Mouse (Mus musculus): ENCODE data around the gene Sel1l3. TPM values are rescaled to one million over a fixed set of nuclear protein-coding genes. Genes with fewer than 3 reads are reported as not detected.

Sel1l3 gene
- polyA plus RNA-seq, 1 experiment, result 35.1 TPM

DNA sequence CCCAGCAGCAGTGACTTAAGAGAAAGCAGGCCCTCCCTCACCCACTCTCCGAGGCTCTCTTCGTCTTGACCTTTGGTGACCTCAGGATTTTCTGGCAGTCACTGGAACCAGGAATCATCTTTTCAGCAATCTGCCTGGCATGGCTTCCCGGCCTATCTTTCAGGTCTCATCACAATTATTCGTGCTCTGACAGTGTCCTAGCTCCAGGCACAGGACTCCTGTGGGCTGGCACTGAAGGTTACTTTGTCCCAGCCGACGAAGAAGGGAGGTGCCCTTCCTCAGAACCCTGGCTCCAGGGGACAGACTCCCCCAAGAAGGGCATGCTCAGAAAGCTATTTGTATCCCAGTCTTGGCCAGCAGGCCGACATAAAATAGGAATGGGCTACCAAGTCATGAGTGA lies 4.0 kb downstream of the Sel1l3 start:
- Histone ChIP-seq H3K36me3 (ENCODE audit: control insufficient read depth, insufficient read depth, low read length) (no peaks in the 10 kb centered on the region; the same call in 1 of the 2 replicates), H3K27ac (ENCODE audit: insufficient read depth, low read depth, low read length) (no peak overlapping the region), H3K4me3 (ENCODE audit: low read depth, low read length) (no peak overlapping the region), H3K27me3 (ENCODE audit: control insufficient read depth, insufficient read depth, low read length) (0 out of 2 replicates have a peak, but pooled peaks cover 6% of the 10 kb centered on the region), H3K4me1 (ENCODE audit: control insufficient read depth, insufficient read depth, insufficient read length, low read length) (peaks cover 8% of the 10 kb centered on the region; the same call in 1 of the 2 replicates)
- WGBS, result 79% methylated on average over 7 of the region's 7 CpGs
- TF ChIP-seq POLR2A (IDR thresholded peaks at IDR 0.05; ENCODE audit: low read depth, low read length) (no peak), CTCF (IDR thresholded peaks at IDR 0.05; ENCODE audit: extremely low read depth, insufficient read length, insufficient replicate concordance, low read depth, low read length) (no peak)

DNA sequence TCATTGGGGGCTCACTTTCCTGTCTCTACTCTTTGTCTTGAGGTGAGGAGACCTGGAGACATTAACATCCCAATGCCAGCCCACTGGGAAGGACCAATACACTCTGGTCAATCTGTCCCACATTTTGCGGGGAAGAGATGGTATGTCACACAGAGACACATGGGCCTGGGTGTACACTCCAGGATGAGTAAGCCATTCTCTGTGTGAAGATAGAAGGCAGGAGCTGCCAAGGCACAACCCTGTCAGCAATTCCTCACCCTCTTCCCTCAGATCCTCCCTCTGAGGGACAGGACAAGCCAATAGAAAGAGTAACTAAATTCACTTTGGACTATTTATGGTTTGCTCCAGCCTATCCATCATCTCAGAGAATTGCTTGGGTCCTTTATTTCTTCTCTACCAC lies 5.0 kb downstream of the Sel1l3 start:
- 91% methylated on average over 1 of the region's 1 CpGs for WGBS
- Histone ChIP-seq H3K36me3 (ENCODE audit: control insufficient read depth, insufficient read depth, low read length) (no peaks in the 10 kb centered on the region; the same call in 1 of the 2 replicates), H3K4me3 (ENCODE audit: low read depth, low read length) (no peak overlapping the region), H3K27me3 (ENCODE audit: control insufficient read depth, insufficient read depth, low read length) (0 out of 2 replicates have a peak, but pooled peaks cover 6% of the 10 kb centered on the region), H3K4me1 (ENCODE audit: control insufficient read depth, insufficient read depth, insufficient read length, low read length) (peaks cover 8% of the 10 kb centered on the region; the same call in 1 of the 2 replicates), H3K27ac (ENCODE audit: insufficient read depth, low read depth, low read length) (no peak overlapping the region)
- TF ChIP-seq POLR2A (IDR thresholded peaks at IDR 0.05; ENCODE audit: low read depth, low read length) (no peak), CTCF (IDR thresholded peaks at IDR 0.05; ENCODE audit: extremely low read depth, insufficient read length, insufficient replicate concordance, low read depth, low read length) (no peak)

DNA sequence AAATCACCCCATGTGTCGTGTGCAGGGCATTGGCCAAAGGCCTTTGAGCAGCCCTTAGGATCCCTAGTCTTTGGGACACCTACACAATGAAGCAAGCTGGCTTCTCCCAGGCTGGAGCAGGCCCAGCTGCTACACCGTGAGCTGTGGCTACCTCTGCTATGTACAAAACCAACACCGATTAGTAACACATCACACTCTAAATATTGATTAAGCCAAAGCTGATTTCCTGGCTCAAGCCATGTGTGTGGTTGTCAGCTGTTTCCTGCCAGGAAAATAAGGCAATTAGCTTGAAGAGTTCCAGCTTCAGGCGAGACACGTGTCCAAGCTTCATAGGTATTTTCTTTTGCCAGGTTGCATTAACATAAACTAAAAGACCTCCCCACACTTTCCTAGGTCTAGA lies 7.2 kb downstream of the Sel1l3 start:
- H3K27me3 ChIP-seq (ENCODE audit: control insufficient read depth, insufficient read depth, low read length), result no peaks in the 10 kb centered on the region
- no peak overlapping the region for H3K4me3 ChIP-seq (ENCODE audit: low read depth, low read length)
- no peaks in the 10 kb centered on the region; the same call in 1 of the 2 replicates for H3K36me3 ChIP-seq (ENCODE audit: control insufficient read depth, insufficient read depth, low read length)
- peaks cover 14% of the 10 kb centered on the region; the same call in 1 of the 2 replicates for H3K4me1 ChIP-seq (ENCODE audit: control insufficient read depth, insufficient read depth, insufficient read length, low read length)
- 79% methylated on average over 5 of the region's 5 CpGs for WGBS
- TF ChIP-seq CTCF (IDR thresholded peaks at IDR 0.05; ENCODE audit: extremely low read depth, insufficient read length, insufficient replicate concordance, low read depth, low read length) (no peak), POLR2A (IDR thresholded peaks at IDR 0.05; ENCODE audit: low read depth, low read length) (no peak)
- no peak overlapping the region for H3K27ac ChIP-seq (ENCODE audit: insufficient read depth, low read depth, low read length)

DNA sequence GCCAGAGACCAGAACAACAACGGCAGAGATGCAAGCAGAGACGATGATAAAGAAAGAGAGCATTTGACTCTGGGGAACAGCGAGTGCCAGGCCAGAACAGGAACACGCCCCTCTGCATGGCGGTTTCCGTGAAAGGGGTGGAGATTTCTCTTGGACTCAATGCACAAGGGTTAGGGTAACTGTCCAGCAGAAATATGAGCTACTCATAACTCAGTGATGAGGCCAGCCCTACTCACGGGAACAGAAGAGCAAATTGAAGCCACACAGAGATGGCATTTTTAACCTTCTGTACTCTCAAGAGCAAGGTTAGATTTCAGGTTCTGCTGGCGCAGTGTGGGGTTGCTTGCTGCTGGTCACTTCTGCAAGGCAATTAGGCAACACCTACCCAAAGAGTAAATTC lies 11.0 kb downstream of the Sel1l3 start:
- Histone ChIP-seq H3K27me3 (ENCODE audit: control insufficient read depth, insufficient read depth, low read length) (no peaks in the 10 kb centered on the region), H3K4me1 (ENCODE audit: control insufficient read depth, insufficient read depth, insufficient read length, low read length) (peaks cover 23% of the 10 kb centered on the region; the same call in 1 of the 2 replicates), H3K4me3 (ENCODE audit: low read depth, low read length) (no peak overlapping the region), H3K36me3 (ENCODE audit: control insufficient read depth, insufficient read depth, low read length) (peaks cover 16% of the 10 kb centered on the region), H3K27ac (ENCODE audit: insufficient read depth, low read depth, low read length) (no peak overlapping the region)
- no peak for TF ChIP-seq POLR2A (IDR thresholded peaks at IDR 0.05; ENCODE audit: low read depth, low read length)
- no peak for TF ChIP-seq CTCF (IDR thresholded peaks at IDR 0.05; ENCODE audit: extremely low read depth, insufficient read length, insufficient replicate concordance, low read depth, low read length)
- 34% methylated on average over 8 of the region's 8 CpGs for WGBS

DNA sequence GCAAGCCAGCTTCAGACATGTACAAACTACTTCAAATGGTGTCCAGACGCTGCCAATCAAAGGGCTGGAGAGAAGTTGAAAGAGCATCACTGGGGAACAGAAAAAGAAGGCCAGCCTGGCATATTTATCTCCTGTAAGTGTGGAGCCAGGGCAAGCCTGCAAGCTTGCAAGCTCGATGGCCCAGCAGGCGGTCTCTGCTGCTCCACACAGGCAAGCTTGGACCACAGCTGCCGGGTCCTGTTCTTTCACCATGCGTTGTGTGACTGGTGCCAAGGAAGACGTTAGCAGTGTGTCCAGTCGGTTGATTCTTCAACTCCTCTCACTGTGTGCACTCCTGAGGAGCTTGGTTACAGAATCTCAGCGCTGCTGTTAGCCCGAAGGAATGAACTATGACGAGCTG lies 12.9 kb downstream of the Sel1l3 start:
- Histone ChIP-seq H3K36me3 (ENCODE audit: control insufficient read depth, insufficient read depth, low read length) (peaks cover 19% of the 10 kb centered on the region), H3K27me3 (ENCODE audit: control insufficient read depth, insufficient read depth, low read length) (no peaks in the 10 kb centered on the region), H3K4me1 (ENCODE audit: control insufficient read depth, insufficient read depth, insufficient read length, low read length) (peaks cover 35% of the 10 kb centered on the region; the same call in 1 of the 2 replicates), H3K4me3 (ENCODE audit: low read depth, low read length) (no peak overlapping the region), H3K27ac (ENCODE audit: insufficient read depth, low read depth, low read length) (no peak overlapping the region)
- WGBS, result 90% methylated on average over 10 of the region's 10 CpGs
- TF ChIP-seq POLR2A (IDR thresholded peaks at IDR 0.05; ENCODE audit: low read depth, low read length) (no peak), CTCF (IDR thresholded peaks at IDR 0.05; ENCODE audit: extremely low read depth, insufficient read length, insufficient replicate concordance, low read depth, low read length) (no peak)

DNA sequence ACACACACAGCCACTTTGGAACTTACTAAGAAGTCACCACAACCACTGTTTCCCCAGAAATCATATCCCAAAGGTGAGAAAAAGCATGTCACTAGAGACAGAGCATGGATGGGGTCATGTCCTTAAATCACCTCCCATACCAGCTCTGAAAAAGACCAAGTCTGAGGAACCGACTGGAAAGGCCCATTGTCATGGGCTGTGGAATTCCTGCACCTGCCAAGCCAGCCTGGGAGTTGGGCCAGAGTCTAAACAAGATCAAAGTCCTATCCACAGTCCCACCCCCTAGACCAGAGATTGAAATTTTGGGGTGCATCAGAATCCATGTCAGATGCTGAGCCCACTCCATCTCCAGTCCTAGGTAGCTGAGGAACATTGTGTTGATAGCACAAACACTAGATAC lies 15.3 kb downstream of the Sel1l3 start:
- no peaks in the 10 kb centered on the region for H3K27me3 ChIP-seq (ENCODE audit: control insufficient read depth, insufficient read depth, low read length)
- H3K27ac ChIP-seq (ENCODE audit: insufficient read depth, low read depth, low read length), result peak overlapping the region; percentile 13; the same call in 1 of the 2 replicates
- TF ChIP-seq POLR2A (IDR thresholded peaks at IDR 0.05; ENCODE audit: low read depth, low read length) (no peak), CTCF (IDR thresholded peaks at IDR 0.05; ENCODE audit: extremely low read depth, insufficient read length, insufficient replicate concordance, low read depth, low read length) (no peak)
- H3K4me3 ChIP-seq (ENCODE audit: low read depth, low read length), result no peak overlapping the region
- peaks cover 22% of the 10 kb centered on the region for H3K36me3 ChIP-seq (ENCODE audit: control insufficient read depth, insufficient read depth, low read length)
- 19% methylated on average over 1 of the region's 1 CpGs for WGBS
- H3K4me1 ChIP-seq (ENCODE audit: control insufficient read depth, insufficient read depth, insufficient read length, low read length), result peaks cover 46% of the 10 kb centered on the region; the same call in 1 of the 2 replicates

DNA sequence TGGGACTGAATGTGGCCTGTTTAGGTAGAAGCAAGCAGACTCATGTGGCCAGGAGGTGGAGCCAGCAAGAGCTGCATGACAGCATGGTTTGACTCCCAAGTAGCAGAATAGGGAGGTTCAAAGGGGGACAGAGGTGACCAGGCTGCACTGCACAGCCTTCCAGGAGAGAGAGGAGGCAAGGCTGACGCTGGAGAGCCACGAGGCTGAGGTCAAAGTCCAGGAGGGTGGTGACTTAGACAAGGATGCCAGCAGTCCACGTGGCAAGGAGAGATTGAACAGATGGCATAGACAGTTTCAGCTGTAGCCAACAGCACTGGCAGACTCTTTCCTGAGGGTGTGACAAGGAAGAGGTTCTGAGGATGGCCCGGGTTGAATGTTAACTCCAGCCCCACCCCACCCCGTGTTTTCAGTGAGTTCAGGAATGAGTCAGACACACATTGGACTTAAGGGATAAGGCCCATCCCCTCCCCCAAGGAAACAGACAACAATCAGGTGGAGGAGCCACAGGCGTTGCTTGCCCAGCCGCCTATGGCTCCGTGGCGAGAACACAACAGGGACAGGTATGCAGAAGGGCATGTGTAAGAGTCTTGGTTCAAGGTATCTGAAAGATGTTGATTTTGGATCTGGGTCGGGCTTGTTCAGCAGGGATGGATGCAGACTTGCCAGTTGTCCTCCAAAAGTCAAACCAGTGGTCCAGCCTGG lies 17.2 kb downstream of the Sel1l3 start:
- H3K27me3 ChIP-seq (ENCODE audit: control insufficient read depth, insufficient read depth, low read length), result no peaks in the 10 kb centered on the region
- H3K4me1 ChIP-seq (ENCODE audit: control insufficient read depth, insufficient read depth, insufficient read length, low read length), result peaks cover 44% of the 10 kb centered on the region; the same call in 1 of the 2 replicates
- WGBS, result 20% methylated on average over 10 of the region's 10 CpGs
- peaks cover 22% of the 10 kb centered on the region for H3K36me3 ChIP-seq (ENCODE audit: control insufficient read depth, insufficient read depth, low read length)
- H3K4me3 ChIP-seq (ENCODE audit: low read depth, low read length), result no peak overlapping the region
- H3K27ac ChIP-seq (ENCODE audit: insufficient read depth, low read depth, low read length), result peak overlapping the region; percentile 92
- TF ChIP-seq POLR2A (IDR thresholded peaks at IDR 0.05; ENCODE audit: low read depth, low read length) (no peak; the same call in 1 of the 2 replicates), CTCF (IDR thresholded peaks at IDR 0.05; ENCODE audit: extremely low read depth, insufficient read length, insufficient replicate concordance, low read depth, low read length) (peak; percentile 40; the same call in 1 of the 2 replicates)
